8 mouse cellular contexts compared by ENCODE assay signal in the genomic region with DNA sequence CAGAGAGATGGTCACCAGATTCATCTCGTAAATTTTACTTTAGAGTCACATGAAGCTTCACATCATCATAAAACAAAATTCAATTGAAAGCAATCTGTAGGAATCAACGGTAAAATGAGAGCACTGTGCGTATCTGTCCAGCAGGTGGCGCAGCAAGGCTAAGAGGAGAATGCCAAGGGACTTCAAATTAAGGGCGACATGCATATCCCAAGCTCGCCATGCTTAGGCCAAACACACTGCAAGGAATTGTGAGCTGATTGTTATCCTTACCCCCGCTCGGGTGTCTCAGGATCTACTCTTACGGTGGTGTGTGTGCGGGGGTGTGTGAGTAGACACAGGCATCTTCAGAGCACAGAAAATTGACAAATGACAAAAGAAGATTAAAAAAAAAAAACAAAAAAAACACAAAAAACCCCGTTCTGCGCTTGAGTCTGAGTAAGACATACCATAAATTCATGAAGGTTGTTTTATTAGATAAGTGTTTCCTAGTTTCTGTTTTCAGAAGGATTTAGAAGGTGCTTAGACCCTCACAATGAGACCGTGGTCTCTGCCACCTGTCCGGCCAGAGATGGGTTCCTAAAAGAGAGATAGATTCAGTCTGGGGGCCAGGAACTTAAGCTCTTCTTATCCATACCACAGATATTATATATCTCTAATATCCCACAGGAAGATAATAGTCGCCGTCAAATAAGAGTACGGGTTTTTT.
DNase-seq lines count a peak whose midpoint lies in the region; ATAC-seq and TF ChIP-seq lines count a peak whose summit lies in the region.

No protein-coding gene starts in this region.

- H3K27me3 ChIP-seq in megakaryocyte, embryonic 14.5 days (replicated peaks), result no peaks in the 10 kb centered on the region

- H3K36me3 ChIP-seq in megakaryocyte, embryonic 14.5 days (replicated peaks; ENCODE audit: low read length), result no peaks in the 10 kb centered on the region

- peaks cover 3% of the 10 kb centered on the region; the same call in 1 of the 2 replicates for H3K4me1 ChIP-seq in megakaryocyte, embryonic 14.5 days

- intact Hi-C loops in left cerebral cortex, adult 2 months (cut with DNase I), result loop anchor here (1.0 to 10.0 kb wide), 4 partner anchors 92 to 865 kb away; no protein-coding TSS in a partner anchor

- peak; percentile 6 for ATAC-seq in activated CD4-positive, CD25-positive, alpha-beta regulatory T cell, adult 4 months
- ATAC-seq in erythroblast, adult 5-6 weeks (replicated peaks; ENCODE audit: low FRiP score, poor library complexity, severe bottlenecking), result no peak

- H3K9me3 ChIP-seq in megakaryocyte, embryonic 14.5 days, result 0 out of 2 replicates have a peak, but pooled peaks cover 3% of the 10 kb centered on the region

- TF ChIP-seq CTCF in left cerebral cortex, adult 2 months (IDR thresholded peaks at IDR 0.05), result peak; percentile 87

- no peak overlapping the region for H3K4me3 ChIP-seq in left cerebral cortex, adult 2 months
- peak overlapping the region; percentile 50 for H3K4me3 ChIP-seq in megakaryocyte, embryonic 14.5 days (replicated peaks)

- 0 out of 2 replicates have a peak overlapping the region, but pooled peaks have one; percentile 56 for H3K27ac ChIP-seq in left cerebral cortex, adult 2 months

- DNase-seq in cerebellum, postnatal 36 days, result peak; percentile 88 to 93
- peak; percentile 73 for DNase-seq in gastrocnemius, postnatal 10 days
- peak; percentile 52 for DNase-seq in hindlimb bud, embryonic 11.5 days (ENCODE audit: extremely low spot score, low read depth, low spot score)
- DNase-seq in left cerebral cortex, adult 2 months (ENCODE audit: extremely low spot score in 1 of 2, low spot score in 2 of 2), result peak; percentile 82 to 83
- peak; percentile 79 for DNase-seq in right cerebral cortex, postnatal 25 days
